Mouse (Mus musculus) MEL (cell line): ENCODE results near the gene Pex11b. TPM values are rescaled to one million over a fixed set of nuclear protein-coding genes. Genes with fewer than 3 reads are reported as not detected.

ENCODE experiments used
- DNase-seq: peaks from one replicate; pipeline ENCODE4 v3.0.0; 2011; ENCODE audit warnings: low read depth, low spot score
- H3K27ac ChIP-seq: 2 replicates; pipeline ENCODE4 v1.5.1; 2012; ENCODE audit warnings: low read depth, mild to moderate bottlenecking, control low read depth, low read length, moderate library complexity; ENCODE audit not compliant: control insufficient read depth
- H3K27me3 ChIP-seq, 2 experiments: fragments of 150-350 bp in 1 of 2; sonication (generic) in 1 of 2; 2 replicates each; pipeline ENCODE4 v1.6.1; 2012; ENCODE audit warnings: low read length in 2 of 2, mild to moderate bottlenecking in 2 of 2, improper control_type of control experiment in 1 of 2, moderate library complexity in 1 of 2; ENCODE audit not compliant: insufficient read depth in 2 of 2, control insufficient read depth in 1 of 2
- H3K36me3 ChIP-seq, 2 experiments: 2 replicates each; pipeline ENCODE4 v1.6.1; 2012 to 2014; ENCODE audit warnings: low read length in 2 of 2, improper control_type of control experiment in 1 of 2, inconsistent platforms in 1 of 2, mild to moderate bottlenecking in 1 of 2; ENCODE audit not compliant: insufficient read depth in 2 of 2, control insufficient read depth in 1 of 2
- H3K4me1 ChIP-seq, 2 experiments: fragments of 150-350 bp in 1 of 2; sonication (generic) in 1 of 2; 2 replicates each; pipeline ENCODE4 v1.6.1; 2012; ENCODE audit warnings: low read length in 2 of 2, improper control_type of control experiment in 1 of 2, mild to moderate bottlenecking in 1 of 2; ENCODE audit not compliant: insufficient read depth in 2 of 2, control insufficient read depth in 1 of 2
- H3K4me3 ChIP-seq, 2 experiments: fragments of 150-350 bp in 1 of 2; sonication (generic) in 1 of 2; 2 replicates each; pipeline ENCODE4 v1.5.1; 2012; ENCODE audit warnings: low read depth in 2 of 2, low read length in 2 of 2, mild to moderate bottlenecking in 2 of 2, moderate library complexity in 2 of 2, control low read depth in 1 of 2, improper control_type of control experiment in 1 of 2; ENCODE audit not compliant: control insufficient read depth in 1 of 2, insufficient read depth in 1 of 2
- H3K79me2 ChIP-seq: 2 replicates; pipeline ENCODE4 v1.6.1; 2012; ENCODE audit warnings: mild to moderate bottlenecking, low read length, moderate library complexity; ENCODE audit not compliant: control insufficient read depth, poor library complexity, insufficient read depth
- H3K9ac ChIP-seq: 2 replicates; pipeline ENCODE4 v1.6.1; 2012; ENCODE audit warnings: low read depth, mild to moderate bottlenecking, control low read depth, low read length, moderate library complexity; ENCODE audit not compliant: control insufficient read depth, poor library complexity, severe bottlenecking
- H3K9me3 ChIP-seq: fragments of 150-350 bp; sonication (generic); replicated peaks from 2 replicates; pipeline ENCODE4 v1.6.1; 2012; ENCODE audit warnings: mild to moderate bottlenecking, low read length, improper control_type of control experiment, moderate library complexity; ENCODE audit not compliant: insufficient read depth
- BHLHE40 ChIP-seq: IDR thresholded peaks from 2 replicates; pipeline ENCODE4 v1.6.1; 2012; ENCODE audit warnings: low read depth, mild to moderate bottlenecking, inconsistent platforms, low read length, improper control_type of control experiment, borderline replicate concordance
- CHD1 ChIP-seq: IDR thresholded peaks from 2 replicates; pipeline ENCODE4 v1.6.1; 2012; ENCODE audit warnings: low read depth, mild to moderate bottlenecking, inconsistent platforms, low read length, improper control_type of control experiment
- CTCF ChIP-seq, 3 experiments: IDR thresholded peaks in 2 of 3; conservative IDR thresholded peaks in 1 of 3; 2 replicates each; pipeline ENCODE4 v1.5.1; 2011 to 2012; ENCODE audit warnings: low read length in 3 of 3, low read depth in 2 of 3, mild to moderate bottlenecking in 2 of 3, improper control_type of control experiment in 1 of 3, inconsistent platforms in 1 of 3, mixed read lengths in 1 of 3, moderate library complexity in 1 of 3; ENCODE audit not compliant: control insufficient read depth in 1 of 3, insufficient read depth in 1 of 3, poor library complexity in 1 of 3, severe bottlenecking in 1 of 3
- E2F4 ChIP-seq: IDR thresholded peaks from 2 replicates; pipeline ENCODE4 v1.6.1; 2011; ENCODE audit warnings: low read depth, low read length, improper control_type of control experiment, borderline replicate concordance
- EP300 ChIP-seq, 2 experiments: IDR thresholded peaks; 2 replicates each; pipeline ENCODE4 v1.6.1; 2011; ENCODE audit warnings: improper control_type of control experiment in 2 of 2, low read length in 2 of 2, low read depth in 1 of 2, mild to moderate bottlenecking in 1 of 2
- ETS1 ChIP-seq: IDR thresholded peaks from 2 replicates; pipeline ENCODE4 v1.6.1; 2012; ENCODE audit warnings: low read depth, mild to moderate bottlenecking, inconsistent platforms, low read length, improper control_type of control experiment, moderate library complexity
- GABPA ChIP-seq: IDR thresholded peaks from 2 replicates; pipeline ENCODE4 v1.6.1; 2012; ENCODE audit warnings: low read depth, mild to moderate bottlenecking, inconsistent platforms, low read length, improper control_type of control experiment, moderate library complexity
- GATA1 ChIP-seq: IDR thresholded peaks from 2 replicates; pipeline ENCODE4 v1.6.1; 2011; ENCODE audit warnings: low read depth, low read length, improper control_type of control experiment
- HCFC1 ChIP-seq: IDR thresholded peaks from 2 replicates; pipeline ENCODE4 v1.6.1; 2012; ENCODE audit warnings: low read depth, mild to moderate bottlenecking, inconsistent platforms, low read length, improper control_type of control experiment, moderate library complexity
- JUND ChIP-seq: IDR thresholded peaks from 2 replicates; pipeline ENCODE4 v1.6.1; 2011; ENCODE audit warnings: low read depth, mild to moderate bottlenecking, improper control_type of control experiment, low read length
- KAT2A ChIP-seq: conservative IDR thresholded peaks from 2 replicates; pipeline ENCODE4 v1.6.1; 2012; ENCODE audit warnings: low read depth, low read length, improper control_type of control experiment, inconsistent platforms
- MAFK ChIP-seq: IDR thresholded peaks from 2 replicates; pipeline ENCODE4 v1.6.1; 2011; ENCODE audit warnings: low read depth, mild to moderate bottlenecking, low read length, improper control_type of control experiment, borderline replicate concordance
- MAX ChIP-seq: IDR thresholded peaks from 2 replicates; pipeline ENCODE4 v1.6.1; 2011; ENCODE audit warnings: low read length, improper control_type of control experiment
- MAZ ChIP-seq: IDR thresholded peaks from 2 replicates; pipeline ENCODE4 v1.6.1; 2012; ENCODE audit warnings: low read depth, mild to moderate bottlenecking, inconsistent platforms, low read length, improper control_type of control experiment
- MEF2A ChIP-seq: IDR thresholded peaks from 2 replicates; pipeline ENCODE4 v1.6.1; 2014; ENCODE audit warnings: low read depth, mild to moderate bottlenecking, inconsistent platforms, low read length, improper control_type of control experiment; ENCODE audit not compliant: poor library complexity, insufficient replicate concordance, severe bottlenecking; ENCODE audit errors: extremely low read depth
- MXI1 ChIP-seq: IDR thresholded peaks from 2 replicates; pipeline ENCODE4 v1.6.1; 2011; ENCODE audit warnings: mild to moderate bottlenecking, low read depth, low read length, improper control_type of control experiment
- MYB ChIP-seq: IDR thresholded peaks from 2 replicates; pipeline ENCODE4 v1.6.1; 2011; ENCODE audit warnings: mild to moderate bottlenecking, low read depth, low read length, improper control_type of control experiment
- MYC ChIP-seq: IDR thresholded peaks from 2 replicates; pipeline ENCODE4 v1.6.1; 2011; ENCODE audit warnings: low read depth, mild to moderate bottlenecking, low read length, improper control_type of control experiment, moderate library complexity
- NELFE ChIP-seq: IDR thresholded peaks from 2 replicates; pipeline ENCODE4 v1.6.1; 2011; ENCODE audit warnings: low read depth, low read length, improper control_type of control experiment
- NRF1 ChIP-seq: IDR thresholded peaks from 2 replicates; pipeline ENCODE4 v1.6.1; 2014; ENCODE audit warnings: low read depth, mild to moderate bottlenecking, inconsistent platforms, low read length, improper control_type of control experiment, moderate library complexity; ENCODE audit not compliant: poor library complexity, insufficient read depth, severe bottlenecking
- POLR2A ChIP-seq, 2 experiments: IDR thresholded peaks; 2 replicates each; pipeline ENCODE4 v1.6.1; 2011 to 2012; ENCODE audit warnings: low read length in 2 of 2, mild to moderate bottlenecking in 2 of 2, control low read depth in 1 of 2, improper control_type of control experiment in 1 of 2, low read depth in 1 of 2, moderate library complexity in 1 of 2; ENCODE audit not compliant: control insufficient read depth in 1 of 2, insufficient read depth in 1 of 2, poor library complexity in 1 of 2
- POLR2AphosphoS2 ChIP-seq: IDR thresholded peaks from 2 replicates; pipeline ENCODE4 v1.6.1; 2011; ENCODE audit warnings: low read length, improper control_type of control experiment
- POLR2AphosphoS5 ChIP-seq: IDR thresholded peaks from 2 replicates; pipeline ENCODE4 v1.6.1; 2012; ENCODE audit warnings: low read depth, borderline replicate concordance, mild to moderate bottlenecking, inconsistent platforms, low read length, moderate library complexity, mixed read lengths
- RAD21 ChIP-seq: IDR thresholded peaks from 2 replicates; pipeline ENCODE4 v1.6.1; 2011; ENCODE audit warnings: mild to moderate bottlenecking, low read depth, low read length, improper control_type of control experiment
- SIN3A ChIP-seq: IDR thresholded peaks from 2 replicates; pipeline ENCODE4 v1.6.1; 2012; ENCODE audit warnings: low read length, improper control_type of control experiment, inconsistent platforms
- SMC3 ChIP-seq: IDR thresholded peaks from 2 replicates; pipeline ENCODE4 v1.6.1; 2011; ENCODE audit warnings: low read depth, low read length, improper control_type of control experiment
- TAL1 ChIP-seq: IDR thresholded peaks from 2 replicates; pipeline ENCODE4 v1.6.1; 2012; ENCODE audit warnings: mild to moderate bottlenecking, inconsistent platforms, low read length, moderate library complexity, mixed read lengths
- TBP ChIP-seq: IDR thresholded peaks from 2 replicates; pipeline ENCODE4 v1.8.0; 2011; ENCODE audit warnings: low read depth, low read length, improper control_type of control experiment
- TCF12 ChIP-seq: IDR thresholded peaks from 2 replicates; pipeline ENCODE4 v1.6.1; 2014; ENCODE audit warnings: low read depth, mild to moderate bottlenecking, inconsistent platforms, low read length, improper control_type of control experiment, moderate library complexity
- USF1 ChIP-seq: IDR thresholded peaks from 2 replicates; pipeline ENCODE4 v1.6.1; 2014; ENCODE audit warnings: low read depth, mild to moderate bottlenecking, inconsistent platforms, low read length, improper control_type of control experiment, moderate library complexity
- USF2 ChIP-seq, 2 experiments: IDR thresholded peaks; 2 replicates each; pipeline ENCODE4 v1.6.1; 2011 to 2012; ENCODE audit warnings: improper control_type of control experiment in 2 of 2, low read length in 2 of 2, borderline replicate concordance in 1 of 2, inconsistent platforms in 1 of 2, low read depth in 1 of 2, mild to moderate bottlenecking in 1 of 2; ENCODE audit not compliant: insufficient read depth in 1 of 2
- ZKSCAN1 ChIP-seq: IDR thresholded peaks from 2 replicates; pipeline ENCODE4 v1.6.1; 2012; ENCODE audit warnings: low read depth, mild to moderate bottlenecking, inconsistent platforms, low read length, improper control_type of control experiment, moderate library complexity
- ZNF384 ChIP-seq: IDR thresholded peaks from 2 replicates; pipeline ENCODE4 v1.6.1; 2012; ENCODE audit warnings: low read depth, mild to moderate bottlenecking, inconsistent platforms, low read length, improper control_type of control experiment
- polyA plus RNA-seq, 2 experiments: library from polyadenylated mRNA; stranded (reverse) in 1 of 2; unstranded in 1 of 2; fragments of >175 nt in 1 of 2; fragments of >200 nt in 1 of 2; gene quantifications; 2 replicates each; pipeline versions ENCODE4 v1.2.1 to v1.2.4; 2012; ENCODE audit warnings: low replicate concordance in 2 of 2, low read depth in 1 of 2; ENCODE audit not compliant: insufficient read length in 2 of 2, insufficient read depth in 1 of 2, missing spikeins in 1 of 2
- total RNA-seq: library from RNA; depleted of rRNA; stranded (reverse); fragments of 300-350 nt; gene quantifications from 2 replicates; pipeline ENCODE4 v1.2.3, GENCODE M21; 2012; rRNA removed

The Pex11b gene
- 33.8 and 38.2 TPM in 2 replicates for total RNA-seq
- polyA plus RNA-seq = 10 to 100 TPM in 1 of 2 experiments, not detected in 1; 82.8 TPM

DNA sequence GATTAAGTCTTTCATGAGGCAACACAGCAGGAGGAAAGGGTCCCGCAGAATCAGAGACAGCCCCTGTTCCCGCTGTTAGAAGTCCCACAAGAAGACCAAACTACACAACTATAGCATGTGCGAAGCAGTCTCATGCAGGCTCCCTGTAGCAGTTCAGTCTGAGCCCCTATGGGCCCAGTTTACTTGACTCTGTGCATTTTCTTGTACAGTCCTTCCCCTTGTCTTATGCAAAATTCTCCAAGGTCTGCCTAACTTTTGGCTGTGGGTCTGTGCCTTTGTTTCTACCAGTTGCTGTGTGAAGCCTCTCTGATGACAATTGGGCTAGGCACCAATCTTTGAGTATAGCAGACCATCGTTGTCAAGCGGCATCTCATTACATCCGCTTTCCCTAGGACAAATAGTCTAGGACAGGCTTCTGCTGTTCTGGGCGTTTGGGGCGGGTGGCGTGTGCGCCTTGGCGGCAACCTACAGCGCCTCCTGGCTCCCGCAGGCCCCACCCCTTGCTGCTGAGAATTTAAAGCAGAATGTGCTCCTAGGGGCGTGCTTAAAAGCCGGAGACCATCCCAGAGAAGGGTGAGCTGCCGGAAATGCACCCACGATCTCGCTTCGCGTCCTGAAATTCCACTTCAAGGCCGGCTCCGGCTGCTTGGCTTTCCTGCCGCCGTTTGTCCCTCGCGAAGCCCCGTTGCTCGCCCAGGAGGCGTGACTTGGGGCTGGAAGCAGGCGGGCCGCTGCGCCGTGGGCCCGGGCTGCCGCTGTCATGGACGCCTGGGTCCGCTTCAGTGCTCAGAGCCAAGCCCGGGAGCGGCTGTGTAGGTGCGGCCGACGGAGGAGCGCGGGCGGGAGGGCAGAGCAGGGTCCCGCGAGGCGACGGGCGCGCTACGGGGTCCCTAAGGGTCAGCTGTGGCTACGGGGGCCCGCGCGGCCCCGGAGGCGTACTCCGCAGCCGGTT is at the start of gene Pex11b, which contains the start of gene Gm42957:
Gene Pex11b, plus strand, starts transcription at position 449 of the 952 bp plus-strand sequence.
Gene Gm42957, plus strand, starts transcription at position 547 of the 952 bp plus-strand sequence.
- H3K79me2 ChIP-seq = peaks cover 24% of the 10 kb centered on the region
- peak within 1 kb of the TSS; percentile 87 for H3K9ac ChIP-seq
- peak; percentile 99 for DNase-seq
- no peaks in the 10 kb centered on the region for H3K27me3 ChIP-seq
- peak within 1 kb of the TSS; percentile 73 to 89 for H3K4me3 ChIP-seq
- H3K36me3 ChIP-seq = peaks cover 18 to 36% of the 10 kb centered on the region in 2 experiments
- peaks cover 7 to 23% of the 10 kb centered on the region in 2 experiments for H3K4me1 ChIP-seq
- peak within 1 kb of the TSS; percentile 80 for H3K27ac ChIP-seq
- no peaks in the 10 kb centered on the region for H3K9me3 ChIP-seq
- no peak for TF ChIP-seq BHLHE40
- TF ChIP-seq ETS1 = peak; percentile 58; the same call in 1 of the 2 replicates
- TF ChIP-seq MYB = no peak
- peak; percentile 42 for TF ChIP-seq SMC3
- peak; percentile 80; the same call in 1 of the 2 replicates for TF ChIP-seq MAZ
- peak; percentile 97 for TF ChIP-seq MXI1
- no peak for TF ChIP-seq MAFK
- TF ChIP-seq MEF2A = 0 out of 2 replicates have a peak, but pooled peaks have one; percentile 15
- peak; percentile 92 for TF ChIP-seq MAX
- peak; percentile 34; the same call in 1 of the 2 replicates for TF ChIP-seq POLR2AphosphoS5
- TF ChIP-seq USF2 (IDR thresholded peaks at IDR 0.05; ENCODE audit: borderline replicate concordance in 1 of 2, insufficient read depth in 1 of 2, low read depth in 1 of 2, low read length in 2 of 2) = no peak
- peak; percentile 95 for TF ChIP-seq TBP
- TF ChIP-seq TAL1 = no peak
- TF ChIP-seq TCF12 = peak; percentile 76
- peak in 1 of 2 experiments; percentile 47; a peak in 1 of 4 replicates for TF ChIP-seq EP300 (IDR thresholded peaks at IDR 0.05; ENCODE audit: low read depth in 1 of 2, low read length in 2 of 2)
- TF ChIP-seq POLR2AphosphoS2 = peak; percentile 92
- peak; percentile 98 for TF ChIP-seq SIN3A
- TF ChIP-seq JUND = no peak
- peak; percentile 89 to 95 for TF ChIP-seq POLR2A (IDR thresholded peaks at IDR 0.05; ENCODE audit: control insufficient read depth in 1 of 2, insufficient read depth in 1 of 2, low read depth in 1 of 2, low read length in 2 of 2, poor library complexity in 1 of 2)
- peak; percentile 88 for TF ChIP-seq NELFE
- TF ChIP-seq HCFC1 = peak; percentile 88
- TF ChIP-seq ZNF384 = no peak
- peak in 2 of 3 experiments; percentile 48 to 49; a peak in 5 of 6 replicates for TF ChIP-seq CTCF (IDR thresholded peaks at IDR 0.05 in 2 of 3, conservative IDR thresholded peaks at IDR 0.05 in 1 of 3; ENCODE audit: control insufficient read depth in 1 of 3, insufficient read depth in 1 of 3, low read depth in 2 of 3, low read length in 3 of 3, poor library complexity in 1 of 3, severe bottlenecking in 1 of 3)
- TF ChIP-seq MYC = peak; percentile 83
- peak; percentile 94 for TF ChIP-seq E2F4
- TF ChIP-seq RAD21 = no peak
- TF ChIP-seq KAT2A = peak; percentile 63; the same call in 1 of the 2 replicates
- no peak for TF ChIP-seq GATA1
- TF ChIP-seq NRF1 = 0 out of 2 replicates have a peak, but pooled peaks have one; percentile 22
- no peak for TF ChIP-seq ZKSCAN1
- 0 out of 2 replicates have a peak, but pooled peaks have one; percentile 39 for TF ChIP-seq GABPA
- TF ChIP-seq CHD1 = no peak; the same call in 1 of the 2 replicates
- peak; percentile 65 for TF ChIP-seq USF1
